Mouse (Mus musculus): Measurements from ENCODE around the gene Tesk2. TPM values are rescaled to one million over a fixed set of nuclear protein-coding genes. Genes with fewer than 3 reads are reported as not detected.
"Not testable (repeated sequence)": the region's sequence is repeated elsewhere in the genome, so short reads cannot be mapped to it uniquely, and the experiment has no call there.

The Tesk2 gene
- polyA plus RNA-seq, 1 experiment from 2014 or later = 5.8 TPM

- Histone ChIP-seq H3K27me3 (replicated peaks) (no peaks in the 10 kb centered on the region), H3K9ac (no peak overlapping the region), H3K4me1 (no peaks in the 10 kb centered on the region), H3K9me3 (no peaks in the 10 kb centered on the region), H3K27ac (no peak overlapping the region), H3K4me2 (no peak overlapping the region), H3K36me3 (no peaks in the 10 kb centered on the region), H3K4me3 (replicated peaks) (no peak overlapping the region)
- WGBS = 45% methylated on average over 6 of the region's 6 CpGs
- ATAC-seq (ENCODE audit: insufficient read depth, low FRiP score, low read depth) = no peak
Observed at GRCm38 (mm10) chr4:116829364-116830069, 108.8 kb downstream of the Tesk2 start.

- H3K4me2 ChIP-seq = no peak overlapping the region
- no peak overlapping the region for H3K27ac ChIP-seq
- H3K27me3 ChIP-seq (replicated peaks) = no peaks in the 10 kb centered on the region
- no peak for ATAC-seq (ENCODE audit: insufficient read depth, low FRiP score, low read depth)
- no peak overlapping the region for H3K4me3 ChIP-seq (replicated peaks)
- H3K4me1 ChIP-seq = no peaks in the 10 kb centered on the region
- no peaks in the 10 kb centered on the region for H3K9me3 ChIP-seq
- H3K36me3 ChIP-seq = no peaks in the 10 kb centered on the region
- 23% methylated on average over 6 of the region's 6 CpGs for WGBS
- no peak overlapping the region for H3K9ac ChIP-seq
Observed at GRCm38 (mm10) chr4:116830070-116830368, 109.3 kb downstream of the Tesk2 start.

- Histone ChIP-seq H3K9me3 (no peaks in the 10 kb centered on the region), H3K9ac (no peak overlapping the region), H3K36me3 (no peaks in the 10 kb centered on the region), H3K27ac (no peak overlapping the region), H3K27me3 (replicated peaks) (no peaks in the 10 kb centered on the region; the same call in 1 of the 2 replicates), H3K4me3 (replicated peaks) (no peak overlapping the region), H3K4me1 (no peaks in the 10 kb centered on the region), H3K4me2 (no peak overlapping the region)
- WGBS = 30% methylated on average over 2 of the region's 2 CpGs
- ATAC-seq (ENCODE audit: insufficient read depth, low FRiP score, low read depth) = no peak
Observed at GRCm38 (mm10) chr4:116838999-116839398, 118.3 kb downstream of the Tesk2 start.

GRCm38 (mm10) chr4:116840096-116840495, 119.3 kb downstream of the Tesk2 start:
- H3K27ac ChIP-seq; H3K36me3 ChIP-seq; ATAC-seq (ENCODE audit: insufficient read depth, low FRiP score, low read depth); H3K4me1 ChIP-seq; H3K9me3 ChIP-seq; H3K9ac ChIP-seq; H3K4me3 ChIP-seq (replicated peaks); H3K27me3 ChIP-seq (replicated peaks): not testable (repeated sequence)
- 31% methylated on average over 22 of the region's 29 CpGs for WGBS
- H3K4me2 ChIP-seq = 0 out of 2 replicates have a peak overlapping the region, but pooled peaks have one; percentile 2

- Histone ChIP-seq H3K4me3 (replicated peaks) (no peak overlapping the region), H3K9me3 (no peaks in the 10 kb centered on the region), H3K36me3 (no peaks in the 10 kb centered on the region), H3K4me2 (no peak overlapping the region), H3K27me3 (replicated peaks) (no peaks in the 10 kb centered on the region; the same call in 1 of the 2 replicates), H3K9ac (no peak overlapping the region), H3K27ac (no peak overlapping the region), H3K4me1 (no peaks in the 10 kb centered on the region)
- no peak for ATAC-seq (ENCODE audit: insufficient read depth, low FRiP score, low read depth)
- 75% methylated on average over 6 of the region's 6 CpGs for WGBS
Observed at GRCm38 (mm10) chr4:116840841-116841240, 120.1 kb downstream of the Tesk2 start.

- H3K9ac ChIP-seq = no peak overlapping the region
- no peak overlapping the region for H3K27ac ChIP-seq
- ATAC-seq (ENCODE audit: insufficient read depth, low FRiP score, low read depth) = no peak
- H3K27me3 ChIP-seq (replicated peaks) = no peaks in the 10 kb centered on the region
- H3K4me1 ChIP-seq = no peaks in the 10 kb centered on the region
- H3K4me3 ChIP-seq (replicated peaks) = no peak overlapping the region
- H3K9me3 ChIP-seq = no peaks in the 10 kb centered on the region
- WGBS = 94% methylated on average over 3 of the region's 3 CpGs
- H3K36me3 ChIP-seq = no peaks in the 10 kb centered on the region
- no peak overlapping the region for H3K4me2 ChIP-seq
Observed at GRCm38 (mm10) chr4:116844324-116844723, 123.6 kb downstream of the Tesk2 start.

GRCm38 (mm10) chr4:116849901-116850300, 129.2 kb downstream of the Tesk2 start:
- 87% methylated on average over 3 of the region's 3 CpGs for WGBS
- Histone ChIP-seq H3K36me3 (no peaks in the 10 kb centered on the region), H3K9ac (no peak overlapping the region), H3K9me3 (no peaks in the 10 kb centered on the region), H3K4me1 (no peaks in the 10 kb centered on the region), H3K4me3 (replicated peaks) (no peak overlapping the region), H3K4me2 (no peak overlapping the region), H3K27ac (no peak overlapping the region), H3K27me3 (replicated peaks) (no peaks in the 10 kb centered on the region)
- ATAC-seq (ENCODE audit: insufficient read depth, low FRiP score, low read depth) = no peak

GRCm38 (mm10) chr4:116854286-116854685, 133.5 kb downstream of the Tesk2 start:
- no peak for ATAC-seq (ENCODE audit: insufficient read depth, low FRiP score, low read depth)
- Histone ChIP-seq H3K9ac (no peak overlapping the region), H3K27me3 (replicated peaks) (no peaks in the 10 kb centered on the region), H3K4me3 (replicated peaks) (no peak overlapping the region), H3K27ac (no peak overlapping the region), H3K9me3 (no peaks in the 10 kb centered on the region), H3K4me2 (no peak overlapping the region), H3K4me1 (no peaks in the 10 kb centered on the region), H3K36me3 (no peaks in the 10 kb centered on the region)
- 26% methylated on average over 2 of the region's 2 CpGs for WGBS

Other genes with a start within 250 kb of the Tesk2 start
- 14.0 and 15.2 TPM in 2 replicates for gene Ipp, start 213.4 kb upstream of the Tesk2 start, polyA plus RNA-seq (2015; fragmentation: Nextera tagmentation; extraction: Ambion mirVana)
- 26.5 and 26.7 TPM in 2 replicates for gene Tmem69, start 165.0 kb upstream of the Tesk2 start, polyA plus RNA-seq (2015; fragmentation: Nextera tagmentation; extraction: Ambion mirVana)
- gene Gpbp1l1, start 163.3 kb upstream of the Tesk2 start, polyA plus RNA-seq (2015; fragmentation: Nextera tagmentation; extraction: Ambion mirVana) = 28.9 and 33.1 TPM in 2 replicates
- gene Ccdc17, start 124.3 kb upstream of the Tesk2 start, polyA plus RNA-seq (2015; fragmentation: Nextera tagmentation; extraction: Ambion mirVana) = 4.2 and 4.5 TPM in 2 replicates
- 103 and 118 TPM in 2 replicates for gene Nasp, start 93.0 kb upstream of the Tesk2 start, polyA plus RNA-seq (2015; fragmentation: Nextera tagmentation; extraction: Ambion mirVana)
- gene Akr1a1, start 69.3 kb upstream of the Tesk2 start, polyA plus RNA-seq (2015; fragmentation: Nextera tagmentation; extraction: Ambion mirVana) = 731 and 767 TPM in 2 replicates
- gene Prdx1, start 35.4 kb upstream of the Tesk2 start, polyA plus RNA-seq (2015; fragmentation: Nextera tagmentation; extraction: Ambion mirVana) = 1,377 and 1,420 TPM in 2 replicates
- 23.5 and 24.5 TPM in 2 replicates for gene Mmachc, start 12.5 kb upstream of the Tesk2 start, polyA plus RNA-seq (2015; fragmentation: Nextera tagmentation; extraction: Ambion mirVana)
- 23.9 and 27.7 TPM in 2 replicates for gene Ccdc163, start 12.4 kb upstream of the Tesk2 start, polyA plus RNA-seq (2015; fragmentation: Nextera tagmentation; extraction: Ambion mirVana)
- gene Toe1, start 86.7 kb downstream of the Tesk2 start, polyA plus RNA-seq (2015; fragmentation: Nextera tagmentation; extraction: Ambion mirVana) = 32.5 and 33.0 TPM in 2 replicates
- gene Mutyh, start 86.8 kb downstream of the Tesk2 start, polyA plus RNA-seq (2015; fragmentation: Nextera tagmentation; extraction: Ambion mirVana) = 11.9 and 13.2 TPM in 2 replicates
- gene Hpdl, start 100.8 kb downstream of the Tesk2 start, polyA plus RNA-seq (2015; fragmentation: Nextera tagmentation; extraction: Ambion mirVana) = 1.2 and 1.7 TPM in 2 replicates
- 0.58 and 0.67 TPM in 2 replicates for gene Zswim5, start 156.4 kb downstream of the Tesk2 start, polyA plus RNA-seq (2015; fragmentation: Nextera tagmentation; extraction: Ambion mirVana)